Mouse (Mus musculus) hindbrain, embryonic 12.5 days (tissue): ENCODE measurements around the gene Zfp941. TPM values are rescaled to one million over a fixed set of nuclear protein-coding genes. Genes with fewer than 3 reads are reported as not detected.

ENCODE experiments used
- ATAC-seq: fragments of 200-750 bp; cut with Nextera tagmentation; 2 replicates; pipeline ENCODE4 v1.8.0; 2017; ENCODE audit warnings: moderate TSS enrichment; ENCODE audit not compliant: low FRiP score
- H3K27ac ChIP-seq: fragments of 300-500 bp; sonication (generic); 2 replicates; pipeline ENCODE4 v1.5.1; 2016; ENCODE audit warnings: mild to moderate bottlenecking
- H3K27me3 ChIP-seq: fragments of 300-500 bp; sonication (generic); 2 replicates; pipeline ENCODE4 v1.6.1; 2016; ENCODE audit warnings: mild to moderate bottlenecking
- H3K36me3 ChIP-seq: fragments of 300-500 bp; sonication (generic); 2 replicates; pipeline ENCODE4 v1.6.1; 2016; ENCODE audit warnings: mild to moderate bottlenecking
- H3K4me1 ChIP-seq: fragments of 300-500 bp; sonication (generic); 2 replicates; pipeline ENCODE4 v1.6.1; 2016
- H3K4me2 ChIP-seq: fragments of 300-500 bp; sonication (generic); replicated peaks from 2 replicates; pipeline ENCODE4 v1.6.1; 2016; ENCODE audit warnings: mild to moderate bottlenecking
- H3K4me3 ChIP-seq: fragments of 300-500 bp; sonication (generic); 2 replicates; pipeline ENCODE4 v1.5.1; 2016; ENCODE audit warnings: mild to moderate bottlenecking
- H3K9ac ChIP-seq: fragments of 300-500 bp; sonication (generic); 2 replicates; pipeline ENCODE4 v1.6.1; 2016; ENCODE audit warnings: mild to moderate bottlenecking, moderate library complexity
- H3K9me3 ChIP-seq: fragments of 300-500 bp; sonication (generic); replicated peaks from 2 replicates; pipeline ENCODE4 v1.6.1; 2016; ENCODE audit warnings: mild to moderate bottlenecking
- WGBS: fragments of 180-500 bp; shearing (Covaris S2); methylation state at CpG from one replicate; pipeline ENCODE4 v1.1.7; 2016; 5-methylcytosine and 5-hydroxymethylcytosine counted together
- polyA plus RNA-seq: library from polyadenylated mRNA; unstranded; fragments of >200 nt; fragmentation: Nextera tagmentation; extraction: Ambion mirVana; gene quantifications from 2 replicates; pipeline ENCODE4 v1.2.1, GENCODE M21; 2016

Gene Zfp941
- polyA plus RNA-seq, 1 experiment from 2014 or later, result 12.3 TPM

DNA sequence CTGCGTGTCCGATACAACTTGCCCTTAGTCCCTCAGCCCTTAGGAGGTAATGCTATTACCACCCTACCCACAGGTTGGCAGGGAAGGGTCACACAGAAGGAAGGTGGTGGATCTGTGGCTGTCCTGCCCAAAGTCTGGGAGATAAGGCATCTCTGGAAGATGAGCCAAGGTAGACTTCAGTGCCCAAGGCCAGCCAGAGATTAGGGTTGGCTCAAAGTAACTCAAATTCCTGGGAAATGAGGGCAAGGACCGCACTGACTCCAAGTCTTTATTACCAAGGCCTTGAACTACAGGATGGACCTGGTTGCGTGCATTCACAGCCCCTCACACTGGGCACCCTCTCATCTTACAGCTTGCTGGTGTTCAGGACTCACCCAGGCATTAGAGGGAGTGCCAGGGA, 29.9 kb upstream of the Zfp941 start:
- Histone ChIP-seq H3K9ac (no peak overlapping the region), H3K4me3 (no peak overlapping the region), H3K4me1 (peaks cover 10% of the 10 kb centered on the region), H3K9me3 (no peaks in the 10 kb centered on the region), H3K27me3 (no peaks in the 10 kb centered on the region), H3K27ac (no peak overlapping the region), H3K36me3 (peaks cover 34% of the 10 kb centered on the region), H3K4me2 (no peak overlapping the region)
- 94% methylated on average over 4 of the region's 4 CpGs for WGBS
- no peak for ATAC-seq

DNA sequence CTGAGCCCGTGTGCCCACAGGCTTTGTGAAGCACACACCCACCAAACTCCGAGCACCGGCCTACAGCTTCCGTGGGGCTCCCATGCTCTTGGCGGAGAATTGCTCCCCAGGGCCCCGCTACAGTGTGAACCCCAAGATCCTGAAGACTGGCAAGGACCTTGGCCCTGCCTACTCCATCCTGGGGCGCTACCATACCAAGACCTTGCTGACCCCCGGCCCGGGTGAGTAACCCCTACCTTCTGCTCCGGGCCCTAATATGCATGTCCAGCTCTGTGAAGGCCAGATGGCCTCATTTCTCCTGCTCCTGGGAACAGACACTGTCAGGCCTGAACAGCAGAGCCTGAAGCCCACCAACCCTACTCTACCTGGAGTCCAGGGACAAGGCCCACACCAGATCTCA, 26.6 kb upstream of the Zfp941 start:
- Histone ChIP-seq H3K27me3 (peaks cover 9% of the 10 kb centered on the region; the same call in 1 of the 2 replicates), H3K36me3 (peaks cover 23% of the 10 kb centered on the region), H3K9me3 (no peaks in the 10 kb centered on the region), H3K4me3 (no peak overlapping the region), H3K27ac (no peak overlapping the region), H3K9ac (no peak overlapping the region), H3K4me2 (no peak overlapping the region), H3K4me1 (no peaks in the 10 kb centered on the region)
- ATAC-seq, result no peak
- WGBS, result 90% methylated on average over 10 of the region's 10 CpGs

DNA sequence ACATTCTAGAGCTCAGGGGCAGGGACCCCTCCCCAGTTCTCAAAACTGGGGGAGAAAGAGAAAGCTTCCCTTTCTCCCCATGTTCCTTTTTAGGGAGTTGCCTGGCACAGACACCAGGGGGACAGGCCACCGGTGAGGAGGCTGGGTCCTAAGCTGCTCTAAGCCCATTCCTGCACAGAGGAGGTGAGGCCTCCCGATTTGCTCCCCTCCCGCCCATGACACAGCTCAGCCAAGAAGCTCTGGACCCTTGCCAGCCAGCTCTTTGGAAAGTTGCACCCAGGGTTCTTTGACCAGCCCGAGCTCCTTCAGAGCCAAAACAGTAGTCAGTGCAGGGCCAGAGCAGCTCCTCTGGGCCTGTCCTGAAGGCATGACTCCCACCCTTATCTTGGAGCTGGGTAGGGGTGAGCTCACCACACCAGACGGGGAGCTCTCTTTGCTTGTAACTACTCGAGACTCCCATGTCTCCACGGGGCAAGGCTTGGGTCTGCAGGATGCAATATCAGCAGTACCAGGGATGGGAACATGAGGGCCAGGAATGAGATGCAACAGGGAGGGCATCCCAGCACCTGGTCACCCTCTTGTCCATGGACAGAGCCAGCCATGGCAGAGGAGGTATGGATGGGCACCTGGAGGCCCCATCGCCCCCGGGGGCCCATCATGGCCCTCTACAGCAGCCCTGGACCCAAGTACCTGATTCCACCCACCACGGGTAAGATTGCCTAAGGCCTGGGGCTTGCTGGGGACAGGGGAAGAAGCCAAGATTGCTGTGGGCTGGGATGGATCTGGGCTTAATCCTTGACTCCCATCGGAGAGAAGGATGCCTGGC, 26.0 kb upstream of the Zfp941 start, which contains the start of gene Odf3:
Gene Odf3, plus strand, starts transcription at position 51 of the 826 bp plus-strand sequence.
- no peak within 1 kb of the TSS for H3K4me3 ChIP-seq
- ATAC-seq, result no peak
- H3K36me3 ChIP-seq, result peaks cover 17% of the 10 kb centered on the region
- H3K9me3 ChIP-seq, result no peaks in the 10 kb centered on the region
- 76% methylated on average over 11 of the region's 11 CpGs for WGBS
- no peak within 1 kb of the TSS for H3K27ac ChIP-seq
- no peak within 1 kb of the TSS for H3K9ac ChIP-seq
- no peaks in the 10 kb centered on the region for H3K4me1 ChIP-seq
- H3K4me2 ChIP-seq, result no peak within 1 kb of the TSS
- H3K27me3 ChIP-seq, result peaks cover 9% of the 10 kb centered on the region; the same call in 1 of the 2 replicates

DNA sequence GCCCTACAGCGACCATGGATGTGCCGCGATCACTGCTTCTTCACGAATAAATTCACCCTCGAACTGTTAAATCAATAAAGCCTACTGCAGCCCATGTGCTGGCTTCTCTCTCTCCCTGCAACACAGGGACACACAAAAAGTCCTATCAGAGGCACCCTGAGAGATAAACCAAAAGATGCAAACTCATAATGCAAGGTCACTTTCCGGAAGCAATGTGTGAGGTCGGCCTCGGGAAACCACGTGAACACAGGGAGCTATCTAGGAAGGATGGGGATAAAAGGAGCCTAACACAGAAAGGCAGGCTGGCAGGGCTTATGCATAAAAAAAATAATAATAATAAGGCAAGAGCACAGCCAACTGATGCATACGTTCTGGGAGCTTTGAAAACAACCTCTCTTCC, 24.7 kb upstream of the Zfp941 start:
- WGBS, result 89% methylated on average over 10 of the region's 10 CpGs
- Histone ChIP-seq H3K9me3 (no peaks in the 10 kb centered on the region), H3K36me3 (peaks cover 4% of the 10 kb centered on the region), H3K27me3 (peaks cover 12% of the 10 kb centered on the region), H3K4me2 (no peak overlapping the region), H3K27ac (no peak overlapping the region), H3K4me3 (no peak overlapping the region), H3K9ac (no peak overlapping the region), H3K4me1 (no peaks in the 10 kb centered on the region)
- no peak for ATAC-seq

DNA sequence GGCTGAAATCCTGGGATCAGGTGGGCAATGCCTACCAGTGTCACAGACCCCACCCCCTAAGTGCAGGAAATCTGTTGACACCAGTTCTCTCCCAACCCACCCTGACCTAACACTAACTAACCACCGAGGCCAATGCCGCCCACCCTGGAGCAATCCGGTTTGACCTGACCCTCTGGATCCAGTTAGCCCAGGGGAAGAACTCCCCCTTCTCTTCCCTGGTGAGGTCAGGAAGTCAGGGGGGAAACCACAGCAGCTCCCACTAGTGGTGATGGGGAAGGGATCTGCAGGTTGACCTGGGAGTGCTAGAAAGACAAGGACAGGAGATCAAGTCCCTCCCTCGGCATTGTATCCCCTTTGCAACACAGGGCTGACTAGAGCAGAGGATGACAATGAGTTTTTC, 23.7 kb upstream of the Zfp941 start:
- Histone ChIP-seq H3K9ac (no peak overlapping the region), H3K4me2 (no peak overlapping the region), H3K27ac (no peak overlapping the region), H3K27me3 (peaks cover 19% of the 10 kb centered on the region), H3K36me3 (no peaks in the 10 kb centered on the region), H3K4me3 (no peak overlapping the region), H3K9me3 (no peaks in the 10 kb centered on the region), H3K4me1 (no peaks in the 10 kb centered on the region)
- WGBS, result 63% methylated on average over 4 of the region's 4 CpGs
- no peak for ATAC-seq

DNA sequence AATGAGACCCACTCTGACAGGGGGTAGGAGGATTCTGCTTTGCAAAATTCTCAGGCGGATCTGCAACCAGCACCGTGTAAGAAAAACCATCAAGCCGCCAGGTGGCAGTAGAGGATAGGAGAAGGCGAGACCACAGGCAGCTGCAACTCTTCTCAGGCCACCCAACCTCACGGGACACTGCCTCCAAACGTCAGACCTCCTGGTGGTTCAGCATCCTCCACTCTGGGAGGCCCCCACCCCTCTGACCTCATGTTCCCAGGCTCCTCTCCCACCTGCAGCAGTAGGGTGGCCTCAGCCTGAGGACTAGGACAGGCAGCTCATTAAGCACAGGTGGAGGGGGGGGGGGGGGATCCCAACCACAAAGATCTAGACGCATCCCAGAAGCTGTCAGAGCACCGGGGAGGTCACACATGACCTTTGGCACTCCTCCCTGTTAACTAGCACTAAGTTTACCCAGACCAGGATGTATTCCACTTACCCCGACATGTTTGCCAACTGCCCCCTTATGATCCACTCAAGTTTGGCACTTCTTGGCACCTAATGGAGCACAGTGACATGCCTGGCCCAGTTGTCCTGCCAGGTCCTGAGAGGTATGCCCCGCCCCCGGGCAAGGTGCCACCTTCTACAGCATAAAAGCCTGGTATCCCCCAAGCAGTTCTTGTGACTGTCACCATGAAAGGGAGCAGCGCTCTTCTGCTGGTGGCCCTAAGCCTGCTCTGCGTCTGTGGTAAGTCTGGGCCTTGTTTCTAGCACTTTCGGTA, 23.1 kb upstream of the Zfp941 start, which contains the start of gene Scgb1c1:
Gene Scgb1c1, plus strand, starts transcription at position 643 of the 761 bp plus-strand sequence.
- WGBS, result 28% methylated on average over 14 of the region's 14 CpGs
- Histone ChIP-seq H3K36me3 (no peaks in the 10 kb centered on the region), H3K27ac (no peak within 1 kb of the TSS), H3K4me2 (no peak within 1 kb of the TSS), H3K9ac (no peak within 1 kb of the TSS), H3K9me3 (no peaks in the 10 kb centered on the region), H3K4me3 (no peak within 1 kb of the TSS), H3K27me3 (peaks cover 19% of the 10 kb centered on the region), H3K4me1 (no peaks in the 10 kb centered on the region)
- peak; percentile 74 for ATAC-seq

DNA sequence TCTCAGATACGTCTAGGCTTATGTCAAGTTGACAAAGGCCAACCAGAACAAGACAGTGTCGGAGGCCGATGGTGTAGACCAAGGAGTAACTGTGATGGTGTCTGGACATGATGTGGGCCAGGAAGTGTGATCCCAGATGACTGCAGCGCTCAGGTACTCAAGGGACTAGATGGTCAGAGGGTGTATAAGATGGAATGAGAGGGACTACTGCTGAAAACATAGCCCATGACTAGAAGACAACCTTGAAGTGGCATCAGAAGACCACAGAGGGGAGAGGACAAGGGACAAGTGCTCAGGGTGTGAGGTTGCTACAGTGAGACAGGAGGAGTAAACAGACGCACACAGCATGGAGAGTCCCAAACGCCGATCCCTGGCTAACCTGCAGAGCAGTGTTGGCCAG, 21.8 kb upstream of the Zfp941 start:
- peaks cover 19% of the 10 kb centered on the region for H3K27me3 ChIP-seq
- 78% methylated on average over 7 of the region's 7 CpGs for WGBS
- no peak overlapping the region for H3K9ac ChIP-seq
- no peak overlapping the region for H3K4me3 ChIP-seq
- H3K36me3 ChIP-seq, result no peaks in the 10 kb centered on the region
- no peak for ATAC-seq
- H3K9me3 ChIP-seq, result no peaks in the 10 kb centered on the region
- H3K4me2 ChIP-seq, result no peak overlapping the region
- no peak overlapping the region for H3K27ac ChIP-seq
- H3K4me1 ChIP-seq, result no peaks in the 10 kb centered on the region

DNA sequence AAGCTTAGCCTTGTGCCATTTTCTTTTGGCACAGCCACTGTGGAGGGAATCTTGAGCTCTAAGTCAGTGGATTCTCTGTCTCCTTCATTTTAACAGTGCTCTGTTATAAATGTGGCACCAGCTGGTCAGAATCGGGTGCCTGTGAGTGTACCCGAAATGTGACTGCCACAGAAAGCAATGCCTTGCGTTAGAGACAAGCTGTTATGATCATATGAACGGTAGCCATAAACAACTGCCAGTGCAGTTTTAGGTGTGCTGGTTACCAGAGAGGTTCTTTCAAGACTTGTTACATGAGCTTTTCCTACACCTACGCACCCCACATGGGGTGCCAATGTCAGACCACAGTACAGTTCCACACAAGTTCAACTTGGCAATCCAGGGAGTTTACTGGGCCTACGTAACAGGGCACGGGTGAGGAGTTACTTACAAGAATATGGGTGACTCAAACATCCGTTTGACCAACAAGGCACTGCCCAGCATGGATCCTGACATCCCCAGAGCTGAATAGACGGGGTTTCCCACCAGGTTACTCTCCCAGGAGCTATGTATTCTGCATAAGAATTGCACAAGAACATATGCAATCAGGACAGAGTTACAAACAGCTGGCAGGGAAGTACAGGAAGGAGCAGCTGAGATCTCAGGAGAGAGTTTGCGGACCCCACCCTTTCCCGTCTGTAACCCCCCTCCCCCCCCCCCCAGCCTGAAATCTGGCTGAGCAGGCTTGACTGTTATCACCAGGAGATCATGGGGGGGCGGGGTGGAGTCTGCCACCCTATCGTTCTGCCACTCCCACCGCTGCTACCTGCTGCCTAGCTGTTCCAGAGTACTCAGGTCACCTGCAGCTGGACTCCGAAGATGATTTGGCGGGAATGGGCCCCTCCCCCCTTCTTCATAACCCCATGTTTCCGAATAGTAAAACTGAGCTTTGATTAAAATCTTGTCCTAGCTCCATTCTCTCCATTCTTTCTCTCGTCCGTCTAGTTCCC, 19.1 kb upstream of the Zfp941 start:
- Histone ChIP-seq H3K4me3 (no peak overlapping the region), H3K27ac (no peak overlapping the region), H3K4me1 (no peaks in the 10 kb centered on the region), H3K9me3 (no peaks in the 10 kb centered on the region), H3K36me3 (no peaks in the 10 kb centered on the region), H3K27me3 (peaks cover 15% of the 10 kb centered on the region), H3K9ac (no peak overlapping the region), H3K4me2 (no peak overlapping the region)
- no peak for ATAC-seq
- 48% methylated on average over 18 of the region's 19 CpGs for WGBS

DNA sequence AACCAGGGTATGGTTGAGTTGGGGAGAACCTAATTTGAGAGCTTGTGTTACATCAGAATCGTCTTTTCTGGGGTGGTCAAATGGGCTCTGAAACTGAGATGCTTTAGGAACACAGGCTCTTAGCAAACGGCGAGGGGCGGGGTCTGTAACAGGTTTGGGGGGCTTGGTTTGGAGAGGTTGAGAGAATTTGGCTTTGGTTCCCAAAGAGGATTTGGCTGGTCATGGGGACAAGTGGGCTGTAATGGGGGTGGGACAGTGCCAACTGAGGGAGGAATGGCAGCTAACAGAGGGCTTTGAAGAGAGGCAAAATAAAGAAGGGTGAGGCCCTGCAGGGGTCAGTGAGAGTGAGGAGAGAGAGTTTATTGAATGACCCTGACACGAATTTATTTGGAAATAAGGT, 17.6 kb upstream of the Zfp941 start:
- Histone ChIP-seq H3K27ac (no peak overlapping the region), H3K27me3 (peaks cover 9% of the 10 kb centered on the region), H3K36me3 (no peaks in the 10 kb centered on the region), H3K9ac (no peak overlapping the region), H3K4me3 (no peak overlapping the region), H3K9me3 (no peaks in the 10 kb centered on the region), H3K4me2 (no peak overlapping the region), H3K4me1 (no peaks in the 10 kb centered on the region)
- ATAC-seq, result no peak
- WGBS, result 65% methylated on average over 5 of the region's 5 CpGs

DNA sequence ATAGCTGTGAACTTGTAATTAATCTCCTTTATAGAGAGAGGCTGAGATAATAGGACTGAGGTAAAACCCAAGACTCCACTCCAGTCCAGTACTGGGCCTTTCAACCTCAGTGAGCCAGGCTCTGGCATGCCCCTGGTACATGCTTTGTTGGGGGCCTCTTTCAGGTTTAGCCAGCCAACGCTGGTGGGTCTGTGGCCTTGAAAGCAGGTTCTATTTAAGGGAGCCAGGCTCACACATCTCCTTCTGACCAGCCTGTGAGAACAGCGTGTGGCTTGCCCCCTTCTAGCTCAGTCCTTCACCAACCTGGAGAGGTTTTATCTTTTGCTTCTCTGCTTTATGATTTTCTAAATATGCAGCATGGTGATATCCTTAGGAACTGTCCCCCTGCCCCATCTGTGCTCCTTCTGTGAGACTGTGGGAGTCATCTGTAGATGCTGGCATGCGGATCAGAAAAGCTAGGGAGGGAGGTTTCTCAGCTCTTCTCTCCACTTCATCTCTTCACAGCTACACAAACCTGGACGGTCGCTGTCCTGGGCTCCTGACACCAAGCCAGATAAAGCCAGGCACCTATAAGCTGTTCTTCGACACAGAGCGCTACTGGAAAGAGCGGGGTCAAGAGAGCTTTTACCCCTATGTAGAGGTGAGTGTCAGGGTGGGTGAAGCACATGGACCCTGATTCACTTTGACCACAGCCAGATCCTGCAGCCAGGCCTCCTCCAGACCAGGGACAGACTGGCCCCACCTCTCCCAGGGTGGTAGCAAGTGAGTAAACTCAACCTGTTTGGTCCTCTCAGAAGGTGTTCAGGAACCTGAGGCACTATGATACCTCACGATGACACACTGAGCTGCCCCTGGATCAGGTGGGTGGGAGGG, 14.5 kb upstream of the Zfp941 start:
- no peaks in the 10 kb centered on the region for H3K36me3 ChIP-seq
- no peak overlapping the region for H3K9ac ChIP-seq
- WGBS, result 87% methylated on average over 9 of the region's 9 CpGs
- no peaks in the 10 kb centered on the region for H3K4me1 ChIP-seq
- H3K27ac ChIP-seq, result no peak overlapping the region
- no peaks in the 10 kb centered on the region for H3K9me3 ChIP-seq
- ATAC-seq, result no peak
- no peak overlapping the region for H3K4me3 ChIP-seq
- H3K4me2 ChIP-seq, result no peak overlapping the region
- peaks cover 4% of the 10 kb centered on the region for H3K27me3 ChIP-seq

DNA sequence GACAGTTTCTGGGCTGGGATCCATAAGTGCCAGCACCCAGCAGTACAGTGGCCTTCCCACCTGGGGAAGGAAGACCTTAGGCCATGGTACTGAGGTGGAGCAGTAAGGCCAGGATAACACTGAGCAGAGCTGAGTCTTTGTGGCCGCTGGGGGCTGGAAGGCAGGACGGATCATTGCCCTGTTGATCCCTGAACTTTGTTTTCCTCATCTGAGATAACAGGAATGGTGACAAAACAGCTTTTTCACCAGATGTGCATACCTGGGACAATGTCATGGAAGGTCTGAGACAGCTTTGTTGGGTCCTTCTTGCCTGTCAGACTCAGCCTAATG, 13.7 kb upstream of the Zfp941 start:
- Histone ChIP-seq H3K4me1 (no peaks in the 10 kb centered on the region), H3K4me2 (no peak overlapping the region), H3K9me3 (no peaks in the 10 kb centered on the region), H3K27ac (no peak overlapping the region), H3K27me3 (no peaks in the 10 kb centered on the region; the same call in 1 of the 2 replicates), H3K4me3 (no peak overlapping the region), H3K36me3 (no peaks in the 10 kb centered on the region), H3K9ac (no peak overlapping the region)
- 81% methylated on average over 2 of the region's 2 CpGs for WGBS
- no peak for ATAC-seq
